Mouse (Mus musculus): ENCODE data around the gene Gprc5b.
A peak's percentile ranks its signal among the peaks of the same experiment; 100 is the strongest.

The Gprc5b gene

DNA sequence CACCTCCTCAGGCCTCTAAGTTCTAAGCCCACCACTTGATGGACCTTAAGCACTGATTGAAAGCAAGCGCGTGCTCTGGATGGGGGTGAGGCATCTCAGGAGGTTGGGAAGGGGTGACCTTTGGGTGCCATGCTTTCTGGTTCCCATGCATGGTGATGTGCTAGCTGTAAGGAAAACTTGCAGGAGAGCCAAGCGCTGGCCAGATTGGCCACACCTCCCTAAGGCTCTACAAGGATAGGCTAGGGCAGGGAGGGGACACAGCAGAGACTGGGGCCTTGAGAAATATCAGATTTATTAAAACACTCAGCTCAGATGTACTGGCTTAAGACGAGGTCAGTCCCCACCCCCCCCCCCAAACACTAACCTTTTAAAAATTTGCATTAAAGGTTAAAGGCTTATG lies 21.6 kb downstream of the Gprc5b start:
- no peaks in the 10 kb centered on the region for H3K9me3 ChIP-seq (ENCODE audit: low read length)
- no peak for TF ChIP-seq POU5F1 (IDR thresholded peaks at IDR 0.05; ENCODE audit: borderline replicate concordance, low read length)
- TF ChIP-seq NANOG (IDR thresholded peaks at IDR 0.05; ENCODE audit: borderline replicate concordance, low read length): no peak
- TF ChIP-seq CTCF (conservative IDR thresholded peaks at IDR 0.05; ENCODE audit: low read length): no peak
- no peak overlapping the region for H3K4me3 ChIP-seq (replicated peaks; ENCODE audit: low read length)
- H3K36me3 ChIP-seq (ENCODE audit: insufficient read depth, low read length): peaks cover 40% of the 10 kb centered on the region
- no peaks in the 10 kb centered on the region for H3K27me3 ChIP-seq (ENCODE audit: insufficient read depth, low read length)
- H3K4me1 ChIP-seq (replicated peaks; ENCODE audit: low read depth, low read length): peaks cover 76% of the 10 kb centered on the region

DNA sequence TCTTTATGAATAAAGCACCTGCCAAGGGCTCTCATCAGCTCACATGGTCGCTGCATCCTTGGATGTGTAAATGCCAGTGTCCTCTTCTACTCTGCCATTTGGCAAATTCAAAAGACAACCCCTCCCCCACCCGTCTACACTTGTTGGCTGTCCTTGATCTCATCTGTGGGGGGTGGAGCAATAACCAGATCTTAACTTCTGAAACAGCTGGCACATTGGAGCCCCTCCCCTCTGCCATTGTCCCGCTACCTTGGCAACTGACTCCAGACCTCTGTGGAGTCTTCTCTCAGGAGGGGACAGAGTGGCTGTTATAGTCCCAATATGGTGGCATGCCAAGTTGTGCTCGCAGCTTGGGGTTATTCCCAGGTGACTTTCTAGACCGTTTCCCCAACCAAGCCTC lies 22.7 kb downstream of the Gprc5b start:
- H3K4me1 ChIP-seq (replicated peaks; ENCODE audit: low read depth, low read length): peaks cover 74% of the 10 kb centered on the region
- no peaks in the 10 kb centered on the region for H3K27me3 ChIP-seq (ENCODE audit: insufficient read depth, low read length)
- no peak overlapping the region for H3K4me3 ChIP-seq (replicated peaks; ENCODE audit: low read length)
- no peak for TF ChIP-seq POU5F1 (IDR thresholded peaks at IDR 0.05; ENCODE audit: borderline replicate concordance, low read length)
- TF ChIP-seq CTCF (conservative IDR thresholded peaks at IDR 0.05; ENCODE audit: low read length): no peak
- TF ChIP-seq NANOG (IDR thresholded peaks at IDR 0.05; ENCODE audit: borderline replicate concordance, low read length): no peak
- peaks cover 30% of the 10 kb centered on the region for H3K36me3 ChIP-seq (ENCODE audit: insufficient read depth, low read length)
- H3K9me3 ChIP-seq (ENCODE audit: low read length): no peaks in the 10 kb centered on the region

DNA sequence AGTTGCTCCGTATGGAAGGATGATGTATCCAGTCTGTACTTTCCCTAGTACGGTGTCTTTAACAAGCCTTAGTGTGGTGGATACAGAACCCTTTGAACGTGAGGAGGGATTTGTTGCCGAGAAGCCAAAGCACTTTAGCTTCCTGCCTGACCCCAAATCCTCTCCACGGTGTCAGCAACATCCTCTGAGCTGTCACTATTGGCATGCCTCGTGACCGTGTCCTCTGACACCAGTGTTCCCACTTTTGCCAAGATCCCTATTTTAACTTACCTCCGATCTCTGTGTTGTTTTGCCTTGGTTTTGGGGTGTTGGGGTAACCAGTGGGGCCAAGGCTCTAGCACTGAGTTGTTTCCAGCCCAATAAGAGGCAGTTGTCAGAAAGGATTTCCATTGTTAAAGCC lies 23.5 kb downstream of the Gprc5b start:
- Histone ChIP-seq H3K9me3 (ENCODE audit: low read length) (no peaks in the 10 kb centered on the region), H3K36me3 (ENCODE audit: insufficient read depth, low read length) (peaks cover 27% of the 10 kb centered on the region), H3K4me3 (replicated peaks; ENCODE audit: low read length) (no peak overlapping the region), H3K27me3 (ENCODE audit: insufficient read depth, low read length) (no peaks in the 10 kb centered on the region), H3K4me1 (replicated peaks; ENCODE audit: low read depth, low read length) (peaks cover 66% of the 10 kb centered on the region)
- no peak for TF ChIP-seq POU5F1 (IDR thresholded peaks at IDR 0.05; ENCODE audit: borderline replicate concordance, low read length)
- TF ChIP-seq CTCF (conservative IDR thresholded peaks at IDR 0.05; ENCODE audit: low read length): no peak
- TF ChIP-seq NANOG (IDR thresholded peaks at IDR 0.05; ENCODE audit: borderline replicate concordance, low read length): no peak

DNA sequence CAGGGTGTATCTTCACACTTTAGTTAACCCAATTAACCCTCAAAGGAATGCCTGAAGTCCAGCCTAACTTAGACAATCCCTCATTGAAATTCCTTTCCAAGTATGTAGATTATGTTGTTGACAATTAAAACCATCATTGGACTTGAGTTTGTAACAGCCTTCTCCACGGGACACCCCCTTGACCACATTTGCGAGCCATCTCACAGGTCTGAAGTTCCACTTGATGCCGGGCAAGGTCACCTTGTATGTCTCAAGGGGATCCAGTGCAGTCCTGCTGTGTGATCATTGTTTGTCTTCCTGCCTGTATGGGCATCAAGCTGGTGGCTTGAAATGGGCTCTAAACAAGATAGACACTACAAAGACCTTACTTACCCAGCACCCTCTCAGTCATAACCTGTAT lies 26.1 kb downstream of the Gprc5b start:
- TF ChIP-seq NANOG (IDR thresholded peaks at IDR 0.05; ENCODE audit: borderline replicate concordance, low read length): peak; percentile 88
- no peak for TF ChIP-seq CTCF (conservative IDR thresholded peaks at IDR 0.05; ENCODE audit: low read length)
- TF ChIP-seq POU5F1 (IDR thresholded peaks at IDR 0.05; ENCODE audit: borderline replicate concordance, low read length): no peak
- Histone ChIP-seq H3K9me3 (ENCODE audit: low read length) (no peaks in the 10 kb centered on the region), H3K4me3 (replicated peaks; ENCODE audit: low read length) (no peak overlapping the region), H3K4me1 (replicated peaks; ENCODE audit: low read depth, low read length) (peaks cover 66% of the 10 kb centered on the region), H3K27me3 (ENCODE audit: insufficient read depth, low read length) (no peaks in the 10 kb centered on the region; the same call in 1 of the 2 replicates), H3K36me3 (ENCODE audit: insufficient read depth, low read length) (peaks cover 2% of the 10 kb centered on the region; the same call in 1 of the 2 replicates)

DNA sequence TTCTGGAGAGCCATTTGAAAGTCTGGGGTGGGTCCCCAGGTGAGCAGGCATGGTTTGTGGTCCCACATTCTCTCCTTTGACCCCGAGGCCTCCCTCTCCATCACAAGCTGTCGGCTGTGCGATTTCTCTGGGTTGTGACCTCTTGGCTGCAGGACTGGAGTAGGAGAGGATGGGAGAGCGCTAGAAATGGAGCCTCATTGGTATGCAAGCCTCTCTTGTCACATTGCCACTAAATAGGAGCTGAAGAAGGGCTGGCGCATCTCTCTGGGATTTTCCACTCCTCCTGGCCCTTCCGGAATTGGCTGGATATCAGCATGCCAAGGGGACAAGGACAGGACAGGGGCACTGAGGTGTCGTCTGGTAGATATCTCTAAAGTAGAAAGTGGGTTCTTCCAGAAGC lies 29.8 kb downstream of the Gprc5b start:
- Histone ChIP-seq H3K4me1 (replicated peaks; ENCODE audit: low read depth, low read length) (peaks cover 34% of the 10 kb centered on the region), H3K4me3 (replicated peaks; ENCODE audit: low read length) (no peak overlapping the region), H3K9me3 (ENCODE audit: low read length) (no peaks in the 10 kb centered on the region), H3K36me3 (ENCODE audit: insufficient read depth, low read length) (no peaks in the 10 kb centered on the region), H3K27me3 (ENCODE audit: insufficient read depth, low read length) (peaks cover 4% of the 10 kb centered on the region; the same call in 1 of the 2 replicates)
- no peak for TF ChIP-seq NANOG (IDR thresholded peaks at IDR 0.05; ENCODE audit: borderline replicate concordance, low read length)
- no peak for TF ChIP-seq POU5F1 (IDR thresholded peaks at IDR 0.05; ENCODE audit: borderline replicate concordance, low read length)
- TF ChIP-seq CTCF (conservative IDR thresholded peaks at IDR 0.05; ENCODE audit: low read length): no peak

DNA sequence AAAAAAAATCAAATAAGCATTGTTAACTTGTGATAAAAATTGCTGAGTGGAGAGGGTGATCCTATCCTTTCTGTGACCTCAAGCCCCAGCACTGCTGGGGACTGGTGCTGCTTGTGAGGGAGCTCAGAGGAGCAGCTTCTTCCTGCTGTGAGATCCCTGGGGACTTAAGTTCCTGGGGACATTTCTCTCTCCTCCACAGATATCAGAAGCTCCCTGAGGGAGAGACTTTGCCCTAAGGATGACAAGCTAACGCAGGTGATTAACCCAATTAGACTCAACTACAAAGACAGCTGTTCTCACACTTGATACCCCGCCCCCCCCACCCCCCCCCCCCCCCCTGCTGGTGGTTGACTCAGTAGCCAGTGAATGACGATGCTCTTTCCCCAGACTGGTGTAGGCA lies 30.2 kb downstream of the Gprc5b start:
- H3K36me3 ChIP-seq (ENCODE audit: insufficient read depth, low read length): no peaks in the 10 kb centered on the region
- no peak overlapping the region for H3K4me3 ChIP-seq (replicated peaks; ENCODE audit: low read length)
- no peaks in the 10 kb centered on the region for H3K9me3 ChIP-seq (ENCODE audit: low read length)
- H3K4me1 ChIP-seq (replicated peaks; ENCODE audit: low read depth, low read length): peaks cover 31% of the 10 kb centered on the region
- TF ChIP-seq POU5F1 (IDR thresholded peaks at IDR 0.05; ENCODE audit: borderline replicate concordance, low read length): no peak
- H3K27me3 ChIP-seq (ENCODE audit: insufficient read depth, low read length): peaks cover 4% of the 10 kb centered on the region; the same call in 1 of the 2 replicates

DNA sequence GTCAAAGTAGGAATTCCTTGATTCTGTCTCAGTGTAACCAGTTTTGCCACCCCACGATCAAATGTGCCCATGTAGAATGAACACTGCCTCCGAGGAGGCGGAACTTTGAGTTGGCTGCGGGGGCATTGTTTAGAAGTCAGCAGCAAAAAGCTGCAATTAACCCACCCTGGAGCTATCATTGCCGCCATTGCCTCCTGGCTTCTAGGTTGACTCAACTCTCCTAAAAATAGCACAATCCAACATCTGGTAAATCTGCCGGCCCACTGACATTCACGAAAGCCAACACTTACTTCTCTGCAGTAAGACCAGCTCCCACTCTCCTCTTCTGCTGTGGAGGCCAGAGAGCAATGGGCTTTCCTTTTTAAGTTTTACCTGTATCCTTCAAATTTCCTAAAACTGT lies 35.8 kb downstream of the Gprc5b start:
- Histone ChIP-seq H3K4me3 (replicated peaks; ENCODE audit: low read length) (no peak overlapping the region), H3K9me3 (ENCODE audit: low read length) (no peaks in the 10 kb centered on the region), H3K27me3 (ENCODE audit: insufficient read depth, low read length) (0 out of 2 replicates have a peak, but pooled peaks cover 4% of the 10 kb centered on the region), H3K36me3 (ENCODE audit: insufficient read depth, low read length) (no peaks in the 10 kb centered on the region), H3K4me1 (replicated peaks; ENCODE audit: low read depth, low read length) (peaks cover 3% of the 10 kb centered on the region; the same call in 1 of the 2 replicates)
- TF ChIP-seq NANOG (IDR thresholded peaks at IDR 0.05; ENCODE audit: borderline replicate concordance, low read length): no peak
- no peak for TF ChIP-seq POU5F1 (IDR thresholded peaks at IDR 0.05; ENCODE audit: borderline replicate concordance, low read length)
- no peak for TF ChIP-seq CTCF (conservative IDR thresholded peaks at IDR 0.05; ENCODE audit: low read length)

DNA sequence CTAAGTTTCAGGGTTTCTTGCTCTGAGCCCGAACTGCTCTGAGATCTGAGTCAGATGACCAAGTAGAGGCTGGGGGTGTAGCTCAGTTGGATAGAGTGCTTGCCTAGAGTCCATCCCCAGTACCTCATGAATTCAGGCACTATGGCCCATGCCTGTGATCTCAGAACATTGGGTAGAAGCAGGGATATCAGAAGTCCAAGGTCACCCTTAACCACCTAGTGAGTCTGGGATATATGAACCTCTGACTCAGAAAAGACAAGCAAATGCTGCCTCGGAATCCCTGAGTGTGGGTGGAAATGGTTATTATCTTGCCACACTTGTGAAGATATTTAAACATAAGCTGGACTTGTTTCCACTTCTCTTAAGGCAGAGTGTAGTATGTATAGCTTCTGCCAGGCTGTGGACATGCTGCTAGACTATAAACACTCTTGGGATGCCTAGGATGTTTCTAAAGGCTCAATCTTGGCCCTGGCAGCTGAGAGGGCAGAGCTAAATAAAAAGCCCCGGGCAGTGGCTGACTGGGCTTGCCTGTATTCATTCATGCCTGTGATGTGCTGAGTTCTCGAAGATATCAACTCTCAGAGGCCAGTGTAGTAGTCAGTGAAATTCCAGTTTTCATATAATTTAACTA lies 38.3 kb downstream of the Gprc5b start:
- no peaks in the 10 kb centered on the region for H3K36me3 ChIP-seq (ENCODE audit: insufficient read depth, low read length)
- no peak for TF ChIP-seq NANOG (IDR thresholded peaks at IDR 0.05; ENCODE audit: borderline replicate concordance, low read length)
- TF ChIP-seq POU5F1 (IDR thresholded peaks at IDR 0.05; ENCODE audit: borderline replicate concordance, low read length): no peak
- TF ChIP-seq CTCF (conservative IDR thresholded peaks at IDR 0.05; ENCODE audit: low read length): no peak
- no peaks in the 10 kb centered on the region for H3K9me3 ChIP-seq (ENCODE audit: low read length)
- no peak overlapping the region for H3K4me3 ChIP-seq (replicated peaks; ENCODE audit: low read length)
- peaks cover 3% of the 10 kb centered on the region; the same call in 1 of the 2 replicates for H3K4me1 ChIP-seq (replicated peaks; ENCODE audit: low read depth, low read length)
- H3K27me3 ChIP-seq (ENCODE audit: insufficient read depth, low read length): no peaks in the 10 kb centered on the region

DNA sequence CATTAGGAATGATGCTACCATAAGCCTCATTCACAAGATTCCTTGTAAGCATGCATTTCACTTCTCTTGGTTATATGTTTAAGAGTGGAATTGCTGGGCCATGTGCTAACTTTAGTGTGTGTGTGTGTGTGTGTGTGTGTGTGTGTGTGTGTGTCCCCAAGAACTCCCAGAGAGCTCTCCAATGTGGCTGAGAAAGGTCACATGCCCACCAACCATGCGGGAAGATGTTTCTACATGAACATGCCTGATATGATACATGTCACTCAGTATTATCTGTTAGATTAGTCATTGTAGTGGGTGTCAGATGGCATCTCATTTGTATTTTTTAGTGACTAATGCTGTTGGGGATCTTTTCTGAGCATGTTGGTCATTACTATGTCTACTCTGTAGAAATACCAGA lies 40.0 kb downstream of the Gprc5b start:
- H3K36me3 ChIP-seq (ENCODE audit: insufficient read depth, low read length): no peaks in the 10 kb centered on the region

More for the DNA sequence above, 40.0 kb downstream of the Gprc5b start:
- H3K9me3 ChIP-seq (ENCODE audit: low read length): no peaks in the 10 kb centered on the region
- TF ChIP-seq CTCF (conservative IDR thresholded peaks at IDR 0.05; ENCODE audit: low read length) (no peak), NANOG (IDR thresholded peaks at IDR 0.05; ENCODE audit: borderline replicate concordance, low read length) (no peak), POU5F1 (IDR thresholded peaks at IDR 0.05; ENCODE audit: borderline replicate concordance, low read length) (no peak)
- peaks cover 3% of the 10 kb centered on the region; the same call in 1 of the 2 replicates for H3K4me1 ChIP-seq (replicated peaks; ENCODE audit: low read depth, low read length)
- H3K4me3 ChIP-seq (replicated peaks; ENCODE audit: low read length): no peak overlapping the region
- no peaks in the 10 kb centered on the region for H3K27me3 ChIP-seq (ENCODE audit: insufficient read depth, low read length)

All from E14TG2a.4 (cell line).